Mouse (Mus musculus) small intestine, adult 2 months (tissue): ENCODE measurements around the gene Ric8b.

Experiments used
- CTCF ChIP-seq: fragments of 200-500 bp; IDR thresholded peaks from 2 replicates; pipeline ENCODE4 v1.5.1; 2012; ENCODE audit warnings: low read depth, mild to moderate bottlenecking, control low read depth, inconsistent platforms, low read length, moderate library complexity, mixed read lengths; ENCODE audit not compliant: insufficient replicate concordance, insufficient read length; ENCODE audit errors: extremely low read depth
- POLR2A ChIP-seq: fragments of 200-500 bp; IDR thresholded peaks from 2 replicates; pipeline ENCODE4 v1.6.1; 2012; ENCODE audit warnings: low read depth, mild to moderate bottlenecking, control low read depth, inconsistent platforms, low read length, moderate library complexity

- TF ChIP-seq CTCF = no peak
- no peak for TF ChIP-seq POLR2A
Observed at GRCm38 (mm10) chr10:84940356-84940755, 22.9 kb downstream of the Ric8b start.
